Mouse (Mus musculus): Measurements from ENCODE around the gene Aff3. TPM values are rescaled to one million over a fixed set of nuclear protein-coding genes. Genes with fewer than 3 reads are reported as not detected.

Gene Aff3
- polyA plus RNA-seq, 1 experiment from 2014 or later: 4.7 TPM

- Histone ChIP-seq H3K4me1 (replicated peaks; ENCODE audit: control insufficient read depth, insufficient read depth, low read length) (no peaks in the 10 kb centered on the region), H3K27me3 (replicated peaks; ENCODE audit: control insufficient read depth, insufficient read depth, low read length) (no peaks in the 10 kb centered on the region), H3K36me3 (ENCODE audit: control insufficient read depth, insufficient read depth, low read length) (no peaks in the 10 kb centered on the region), H3K4me3 (ENCODE audit: low read depth, low read length) (no peak overlapping the region), H3K9ac (ENCODE audit: low read depth, low read length) (no peak overlapping the region), H3K4me2 (no peak overlapping the region), H3K27ac (ENCODE audit: low read depth, low read length) (no peak overlapping the region), H3K9me3 (ENCODE audit: control insufficient read depth, low read length) (no peaks in the 10 kb centered on the region)
- DNase-seq (ENCODE audit: low spot score) (no peak), ATAC-seq (replicated peaks; ENCODE audit: low FRiP score) (no peak)
- 66% methylated on average over 10 of the region's 10 CpGs for WGBS
Observed at GRCm38 (mm10) chr1:38357933-38358796, 306.6 kb downstream of the Aff3 start.

GRCm38 (mm10) chr1:38354585-38354984, 310.2 kb downstream of the Aff3 start:
- Histone ChIP-seq H3K4me1 (replicated peaks; ENCODE audit: control insufficient read depth, insufficient read depth, low read length) (no peaks in the 10 kb centered on the region), H3K4me2 (no peak overlapping the region), H3K27ac (ENCODE audit: low read depth, low read length) (no peak overlapping the region), H3K36me3 (ENCODE audit: control insufficient read depth, insufficient read depth, low read length) (no peaks in the 10 kb centered on the region), H3K4me3 (ENCODE audit: low read depth, low read length) (no peak overlapping the region), H3K27me3 (replicated peaks; ENCODE audit: control insufficient read depth, insufficient read depth, low read length) (no peaks in the 10 kb centered on the region), H3K9me3 (ENCODE audit: control insufficient read depth, low read length) (no peaks in the 10 kb centered on the region), H3K9ac (ENCODE audit: low read depth, low read length) (no peak overlapping the region)
- no peak for DNase-seq (ENCODE audit: low spot score)
- 85% methylated on average over 4 of the region's 4 CpGs for WGBS
- no peak for ATAC-seq (replicated peaks; ENCODE audit: low FRiP score)

GRCm38 (mm10) chr1:38347346-38347745, 317.4 kb downstream of the Aff3 start:
- no peaks in the 10 kb centered on the region for H3K9me3 ChIP-seq (ENCODE audit: control insufficient read depth, low read length)
- H3K27me3 ChIP-seq (replicated peaks; ENCODE audit: control insufficient read depth, insufficient read depth, low read length): no peaks in the 10 kb centered on the region
- no peak overlapping the region for H3K4me2 ChIP-seq
- ATAC-seq (replicated peaks; ENCODE audit: low FRiP score) (no peak), DNase-seq (ENCODE audit: low spot score) (no peak)
- no peaks in the 10 kb centered on the region for H3K36me3 ChIP-seq (ENCODE audit: control insufficient read depth, insufficient read depth, low read length)
- no peak overlapping the region for H3K27ac ChIP-seq (ENCODE audit: low read depth, low read length)
- no peak overlapping the region for H3K4me3 ChIP-seq (ENCODE audit: low read depth, low read length)
- H3K9ac ChIP-seq (ENCODE audit: low read depth, low read length): no peak overlapping the region
- H3K4me1 ChIP-seq (replicated peaks; ENCODE audit: control insufficient read depth, insufficient read depth, low read length): no peaks in the 10 kb centered on the region
- 80% methylated on average over 4 of the region's 4 CpGs for WGBS

- no peaks in the 10 kb centered on the region for H3K4me1 ChIP-seq (replicated peaks; ENCODE audit: control insufficient read depth, insufficient read depth, low read length)
- no peak for ATAC-seq (replicated peaks; ENCODE audit: low FRiP score)
- H3K9me3 ChIP-seq (ENCODE audit: control insufficient read depth, low read length): no peaks in the 10 kb centered on the region
- H3K36me3 ChIP-seq (ENCODE audit: control insufficient read depth, insufficient read depth, low read length): no peaks in the 10 kb centered on the region
- no peak overlapping the region for H3K27ac ChIP-seq (ENCODE audit: low read depth, low read length)
- no peak overlapping the region for H3K4me2 ChIP-seq
- no peak for DNase-seq (ENCODE audit: low spot score)
- no peak overlapping the region for H3K9ac ChIP-seq (ENCODE audit: low read depth, low read length)
- H3K4me3 ChIP-seq (ENCODE audit: low read depth, low read length): no peak overlapping the region
- H3K27me3 ChIP-seq (replicated peaks; ENCODE audit: control insufficient read depth, insufficient read depth, low read length): no peaks in the 10 kb centered on the region
- 79% methylated on average over 7 of the region's 7 CpGs for WGBS
Observed at GRCm38 (mm10) chr1:38334206-38334605, 330.5 kb downstream of the Aff3 start.

- H3K27ac ChIP-seq (ENCODE audit: low read depth, low read length): no peak overlapping the region
- 82% methylated on average over 5 of the region's 5 CpGs for WGBS
- no peak overlapping the region for H3K4me3 ChIP-seq (ENCODE audit: low read depth, low read length)
- H3K9ac ChIP-seq (ENCODE audit: low read depth, low read length): no peak overlapping the region
- DNase-seq (ENCODE audit: low spot score): no peak
- no peaks in the 10 kb centered on the region for H3K36me3 ChIP-seq (ENCODE audit: control insufficient read depth, insufficient read depth, low read length)
- no peaks in the 10 kb centered on the region for H3K9me3 ChIP-seq (ENCODE audit: control insufficient read depth, low read length)
- no peaks in the 10 kb centered on the region for H3K27me3 ChIP-seq (replicated peaks; ENCODE audit: control insufficient read depth, insufficient read depth, low read length)
- no peaks in the 10 kb centered on the region for H3K4me1 ChIP-seq (replicated peaks; ENCODE audit: control insufficient read depth, insufficient read depth, low read length)
- no peak overlapping the region for H3K4me2 ChIP-seq
- no peak for ATAC-seq (replicated peaks; ENCODE audit: low FRiP score)
Observed at GRCm38 (mm10) chr1:38332919-38333318, 331.8 kb downstream of the Aff3 start.

GRCm38 (mm10) chr1:38324206-38324605, 340.5 kb downstream of the Aff3 start:
- Histone ChIP-seq H3K36me3 (ENCODE audit: control insufficient read depth, insufficient read depth, low read length) (no peaks in the 10 kb centered on the region), H3K4me1 (replicated peaks; ENCODE audit: control insufficient read depth, insufficient read depth, low read length) (no peaks in the 10 kb centered on the region), H3K27me3 (replicated peaks; ENCODE audit: control insufficient read depth, insufficient read depth, low read length) (no peaks in the 10 kb centered on the region), H3K9ac (ENCODE audit: low read depth, low read length) (no peak overlapping the region), H3K4me2 (no peak overlapping the region), H3K27ac (ENCODE audit: low read depth, low read length) (no peak overlapping the region), H3K9me3 (ENCODE audit: control insufficient read depth, low read length) (no peaks in the 10 kb centered on the region), H3K4me3 (ENCODE audit: low read depth, low read length) (no peak overlapping the region)
- DNase-seq (ENCODE audit: low spot score) (no peak), ATAC-seq (replicated peaks; ENCODE audit: low FRiP score) (no peak)
- 86% methylated on average over 5 of the region's 5 CpGs for WGBS

GRCm38 (mm10) chr1:38321861-38322260, 342.9 kb downstream of the Aff3 start:
- ATAC-seq (replicated peaks; ENCODE audit: low FRiP score) (no peak), DNase-seq (ENCODE audit: low spot score) (no peak)
- H3K9me3 ChIP-seq (ENCODE audit: control insufficient read depth, low read length): no peaks in the 10 kb centered on the region
- H3K9ac ChIP-seq (ENCODE audit: low read depth, low read length): no peak overlapping the region
- H3K4me3 ChIP-seq (ENCODE audit: low read depth, low read length): no peak overlapping the region
- H3K4me1 ChIP-seq (replicated peaks; ENCODE audit: control insufficient read depth, insufficient read depth, low read length): no peaks in the 10 kb centered on the region
- 82% methylated on average over 8 of the region's 8 CpGs for WGBS
- H3K27me3 ChIP-seq (replicated peaks; ENCODE audit: control insufficient read depth, insufficient read depth, low read length): no peaks in the 10 kb centered on the region
- H3K27ac ChIP-seq (ENCODE audit: low read depth, low read length): no peak overlapping the region
- H3K4me2 ChIP-seq: no peak overlapping the region
- H3K36me3 ChIP-seq (ENCODE audit: control insufficient read depth, insufficient read depth, low read length): no peaks in the 10 kb centered on the region

- Histone ChIP-seq H3K9me3 (ENCODE audit: control insufficient read depth, low read length) (no peaks in the 10 kb centered on the region), H3K4me2 (no peak overlapping the region), H3K36me3 (ENCODE audit: control insufficient read depth, insufficient read depth, low read length) (no peaks in the 10 kb centered on the region), H3K4me3 (ENCODE audit: low read depth, low read length) (no peak overlapping the region), H3K4me1 (replicated peaks; ENCODE audit: control insufficient read depth, insufficient read depth, low read length) (no peaks in the 10 kb centered on the region), H3K27me3 (replicated peaks; ENCODE audit: control insufficient read depth, insufficient read depth, low read length) (no peaks in the 10 kb centered on the region), H3K9ac (ENCODE audit: low read depth, low read length) (no peak overlapping the region), H3K27ac (ENCODE audit: low read depth, low read length) (no peak overlapping the region)
- DNase-seq (ENCODE audit: low spot score) (no peak), ATAC-seq (replicated peaks; ENCODE audit: low FRiP score) (no peak)
- WGBS: 57% methylated on average over 2 of the region's 2 CpGs
Observed at GRCm38 (mm10) chr1:38320971-38321305, 343.8 kb downstream of the Aff3 start.
